Mouse (Mus musculus): Measurements from ENCODE around the gene Fnbp1. TPM values are rescaled to one million over a fixed set of nuclear protein-coding genes. Genes with fewer than 3 reads are reported as not detected.

Gene Fnbp1
- polyA plus RNA-seq, 1 experiment from 2014 or later = 15.3 TPM

DNA sequence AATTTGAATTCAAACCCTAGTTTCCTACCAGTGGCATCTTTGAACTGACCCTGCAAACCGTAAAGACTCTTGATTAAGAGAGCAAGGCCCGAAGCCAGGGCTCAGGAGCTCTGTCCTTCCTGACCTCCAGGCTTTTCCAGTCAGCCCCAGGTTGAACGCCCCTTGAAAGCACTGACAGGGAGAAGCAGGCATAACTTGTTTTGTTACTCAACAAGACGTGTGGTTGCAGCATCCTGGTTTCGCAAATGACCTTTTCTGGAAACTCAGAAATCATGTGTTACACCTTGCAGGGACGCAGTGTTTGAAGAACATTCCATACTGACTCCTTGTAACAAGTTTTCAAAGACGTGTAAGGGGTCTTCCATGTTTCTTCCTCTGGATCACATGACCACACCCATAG is 5.2 kb upstream of the Fnbp1 start:
- H3K27me3 ChIP-seq = no peaks in the 10 kb centered on the region
- no peak overlapping the region for H3K4me3 ChIP-seq (replicated peaks)
- peaks cover 13% of the 10 kb centered on the region for H3K4me1 ChIP-seq (replicated peaks)
- 84% methylated on average over 7 of the region's 7 CpGs for WGBS
- no peak overlapping the region for H3K4me2 ChIP-seq
- H3K9ac ChIP-seq (replicated peaks) = no peak overlapping the region
- no peak overlapping the region for H3K27ac ChIP-seq
- no peaks in the 10 kb centered on the region for H3K9me3 ChIP-seq
- peaks cover 40% of the 10 kb centered on the region for H3K36me3 ChIP-seq
- no peak for ATAC-seq (ENCODE audit: insufficient number of reproducible peaks, insufficient read depth, low FRiP score, low TSS enrichment, low read depth)

DNA sequence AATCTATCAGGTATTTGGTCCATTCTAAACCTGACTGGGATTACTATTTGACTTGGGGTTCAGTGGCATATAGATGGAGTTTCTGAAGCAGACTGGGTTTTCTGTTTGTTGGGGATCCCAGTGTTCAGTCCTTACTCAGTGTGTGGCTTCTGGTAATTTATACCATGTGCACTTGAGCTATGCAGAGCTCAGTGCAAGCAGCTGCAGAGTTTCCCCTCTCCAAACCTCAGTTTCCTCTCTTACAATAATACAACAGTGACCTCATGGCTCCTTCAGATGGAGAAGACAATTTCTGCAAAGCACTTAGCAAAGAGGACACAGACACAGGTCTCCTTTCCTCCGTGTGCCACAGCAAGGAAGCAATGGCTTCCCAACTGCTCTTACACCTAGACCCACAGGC is 3.1 kb upstream of the Fnbp1 start:
- no peak overlapping the region for H3K4me3 ChIP-seq (replicated peaks)
- ATAC-seq (ENCODE audit: insufficient number of reproducible peaks, insufficient read depth, low FRiP score, low TSS enrichment, low read depth) = no peak
- H3K27me3 ChIP-seq = peaks cover 11% of the 10 kb centered on the region; the same call in 1 of the 2 replicates
- H3K4me2 ChIP-seq = no peak overlapping the region
- peaks cover 32% of the 10 kb centered on the region for H3K36me3 ChIP-seq
- no peak overlapping the region for H3K9ac ChIP-seq (replicated peaks)
- WGBS = 81% methylated on average over 1 of the region's 1 CpGs
- H3K27ac ChIP-seq = no peak overlapping the region
- H3K9me3 ChIP-seq = no peaks in the 10 kb centered on the region
- peaks cover 15% of the 10 kb centered on the region for H3K4me1 ChIP-seq (replicated peaks)

DNA sequence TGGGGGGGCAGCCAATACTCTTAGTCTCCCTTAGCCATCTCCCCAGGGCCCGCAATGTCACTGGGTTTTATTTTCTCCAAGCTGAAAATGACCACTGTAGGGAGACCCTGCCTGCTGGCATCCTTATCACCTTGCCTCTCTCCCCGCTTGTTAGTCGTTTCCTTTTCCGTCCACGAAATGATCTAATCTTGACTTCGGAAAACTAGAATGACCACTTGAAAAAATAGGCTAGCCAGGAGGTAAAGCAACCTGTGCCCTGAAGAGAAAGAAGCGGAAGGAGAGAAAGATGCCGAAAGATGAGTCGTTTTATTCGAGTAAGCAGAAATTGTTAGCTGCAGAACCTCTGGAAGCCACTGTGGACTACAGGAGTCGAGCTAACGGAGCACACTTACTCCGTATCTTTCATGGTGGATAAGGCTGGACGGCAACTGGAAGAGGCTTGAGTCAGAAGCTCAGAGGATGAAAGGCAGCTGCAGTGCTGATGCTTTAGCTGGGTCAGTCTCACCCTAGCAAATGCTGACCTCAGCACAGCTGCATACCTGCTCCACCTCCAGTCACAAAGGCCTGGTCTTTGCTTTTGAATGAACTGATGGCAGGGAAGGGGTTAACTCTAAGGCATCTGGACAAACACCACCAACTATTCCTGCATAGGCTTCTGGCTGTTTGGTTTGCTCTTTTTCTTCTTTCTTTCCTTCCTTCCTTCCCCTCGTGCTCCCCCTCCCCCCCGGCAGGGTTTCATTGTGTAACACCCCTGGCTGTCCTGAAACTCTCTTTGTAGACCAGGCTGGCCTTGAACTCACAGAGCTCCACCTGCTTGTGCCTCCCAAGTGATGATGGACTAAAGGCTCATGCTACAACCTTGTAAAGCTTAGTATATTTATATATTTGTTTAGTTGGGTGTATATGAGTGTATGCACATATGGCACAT is 2.2 kb upstream of the Fnbp1 start:
- 79% methylated on average over 16 of the region's 16 CpGs for WGBS
- no peak overlapping the region for H3K4me3 ChIP-seq (replicated peaks)
- peaks cover 15% of the 10 kb centered on the region for H3K4me1 ChIP-seq (replicated peaks)
- H3K36me3 ChIP-seq = peaks cover 28% of the 10 kb centered on the region
- ATAC-seq (ENCODE audit: insufficient number of reproducible peaks, insufficient read depth, low FRiP score, low TSS enrichment, low read depth) = no peak
- H3K27me3 ChIP-seq = peaks cover 12% of the 10 kb centered on the region; the same call in 1 of the 2 replicates
- no peaks in the 10 kb centered on the region for H3K9me3 ChIP-seq
- H3K4me2 ChIP-seq = no peak overlapping the region
- H3K27ac ChIP-seq = no peak overlapping the region
- no peak overlapping the region for H3K9ac ChIP-seq (replicated peaks)

DNA sequence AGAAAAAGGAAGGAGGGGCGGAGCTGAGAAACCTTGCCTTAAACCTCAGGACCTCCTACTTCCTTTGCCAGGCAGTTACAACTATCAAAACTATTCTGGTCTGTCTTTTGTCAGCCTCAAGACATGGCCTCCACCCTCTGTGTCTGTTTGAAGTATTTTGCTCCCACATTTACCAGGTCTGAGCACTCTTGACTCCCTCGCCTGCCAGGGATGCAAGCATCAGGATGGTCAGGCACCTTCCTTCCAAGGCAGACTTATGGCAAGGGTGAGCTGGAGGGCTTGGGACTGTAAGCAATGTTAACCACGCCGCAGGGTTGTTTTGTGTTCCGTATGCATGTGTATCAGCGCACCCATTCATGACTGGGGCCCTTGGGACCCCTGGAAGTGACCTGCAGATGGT is 1.5 kb upstream of the Fnbp1 start:
- 79% methylated on average over 6 of the region's 6 CpGs for WGBS
- no peak overlapping the region for H3K4me3 ChIP-seq (replicated peaks)
- no peak for ATAC-seq (ENCODE audit: insufficient number of reproducible peaks, insufficient read depth, low FRiP score, low TSS enrichment, low read depth)
- peaks cover 15% of the 10 kb centered on the region for H3K4me1 ChIP-seq (replicated peaks)
- no peak overlapping the region for H3K4me2 ChIP-seq
- no peaks in the 10 kb centered on the region for H3K9me3 ChIP-seq
- peaks cover 27% of the 10 kb centered on the region for H3K36me3 ChIP-seq
- H3K9ac ChIP-seq (replicated peaks) = no peak overlapping the region
- peaks cover 12% of the 10 kb centered on the region; the same call in 1 of the 2 replicates for H3K27me3 ChIP-seq
- H3K27ac ChIP-seq = no peak overlapping the region

DNA sequence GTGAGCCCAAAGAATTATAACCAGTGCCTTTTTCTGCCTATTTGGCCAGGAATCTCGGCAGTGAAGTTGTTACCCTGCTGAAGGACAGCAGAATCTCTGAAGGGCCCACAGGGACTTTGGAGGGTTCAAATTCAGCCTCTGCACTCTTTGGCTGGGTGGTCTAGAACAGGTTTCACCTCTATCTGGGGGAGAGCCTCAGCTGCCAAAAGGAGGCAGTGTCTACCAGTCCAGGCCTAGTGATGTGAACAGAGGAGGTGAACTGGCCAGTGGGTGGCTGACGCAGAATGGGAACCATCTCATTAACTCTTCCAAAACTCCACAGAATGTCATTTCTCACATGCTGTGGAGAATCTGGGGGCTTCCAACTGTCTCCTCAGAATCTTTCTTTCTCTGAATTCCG is 697 bp upstream of the Fnbp1 start:
- Histone ChIP-seq H3K4me1 (replicated peaks) (peaks cover 17% of the 10 kb centered on the region), H3K27ac (0 out of 2 replicates have a peak overlapping the region, but pooled peaks have one; percentile 83), H3K9me3 (no peaks in the 10 kb centered on the region), H3K4me2 (peak overlapping the region; percentile 92), H3K27me3 (peaks cover 12% of the 10 kb centered on the region; the same call in 1 of the 2 replicates), H3K9ac (replicated peaks) (peak overlapping the region; percentile 90; the same call in 1 of the 2 replicates), H3K36me3 (peaks cover 20% of the 10 kb centered on the region), H3K4me3 (replicated peaks) (peak overlapping the region; percentile 83)
- 0 out of 2 replicates have a peak, but pooled peaks have one; percentile 48 for ATAC-seq (ENCODE audit: insufficient number of reproducible peaks, insufficient read depth, low FRiP score, low TSS enrichment, low read depth)
- WGBS = 38% methylated on average over 3 of the region's 3 CpGs

DNA sequence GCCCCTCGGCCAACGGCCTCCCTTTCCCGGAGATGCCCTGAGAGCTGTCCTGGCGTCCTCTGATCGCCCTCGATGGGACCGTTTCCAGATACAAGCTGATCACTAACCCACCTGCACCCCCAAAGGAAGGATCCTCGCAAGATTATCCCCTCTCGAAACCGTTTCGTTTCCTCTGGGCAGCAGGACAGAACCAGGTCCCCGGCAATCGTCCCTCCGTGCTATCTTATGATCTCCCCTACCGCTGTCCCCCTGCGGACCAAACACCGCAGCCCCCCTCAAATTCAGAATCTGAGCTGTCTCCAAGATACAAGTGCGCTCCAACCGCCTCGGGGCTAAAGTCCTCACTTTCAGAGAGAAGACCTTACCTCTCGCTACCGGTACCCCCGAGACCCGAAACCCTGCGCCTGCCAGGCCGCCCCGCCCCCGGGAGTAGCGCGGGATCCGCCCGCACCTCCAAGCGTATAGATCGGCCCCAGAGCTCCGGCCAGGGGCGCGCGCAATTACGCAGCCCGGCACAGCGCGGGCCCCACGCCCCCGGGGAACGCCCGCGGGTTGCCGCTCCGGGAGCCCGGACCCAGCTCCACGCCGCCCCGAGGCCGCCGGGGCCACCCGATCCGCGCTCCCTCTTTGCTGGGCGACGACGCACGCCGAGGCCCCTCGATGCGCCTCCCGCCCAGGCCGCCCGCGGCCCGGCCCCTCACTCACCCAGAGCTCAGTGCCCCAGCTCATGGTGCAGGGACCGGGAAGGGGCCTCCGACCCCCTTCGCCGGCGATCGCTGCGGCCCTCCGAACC is 538 bp downstream of the Fnbp1 start:
- Histone ChIP-seq H3K27ac (peak overlapping the region; percentile 83), H3K36me3 (peaks cover 8% of the 10 kb centered on the region), H3K27me3 (peaks cover 12% of the 10 kb centered on the region; the same call in 1 of the 2 replicates), H3K4me1 (replicated peaks) (peaks cover 27% of the 10 kb centered on the region), H3K4me3 (replicated peaks) (peak overlapping the region; percentile 83), H3K4me2 (peak overlapping the region; percentile 92), H3K9ac (replicated peaks) (peak overlapping the region; percentile 90), H3K9me3 (no peaks in the 10 kb centered on the region)
- ATAC-seq (ENCODE audit: insufficient number of reproducible peaks, insufficient read depth, low FRiP score, low TSS enrichment, low read depth) = peak; percentile 33; the same call in 1 of the 2 replicates
- under 1% methylated on average over 74 of the region's 78 CpGs for WGBS

DNA sequence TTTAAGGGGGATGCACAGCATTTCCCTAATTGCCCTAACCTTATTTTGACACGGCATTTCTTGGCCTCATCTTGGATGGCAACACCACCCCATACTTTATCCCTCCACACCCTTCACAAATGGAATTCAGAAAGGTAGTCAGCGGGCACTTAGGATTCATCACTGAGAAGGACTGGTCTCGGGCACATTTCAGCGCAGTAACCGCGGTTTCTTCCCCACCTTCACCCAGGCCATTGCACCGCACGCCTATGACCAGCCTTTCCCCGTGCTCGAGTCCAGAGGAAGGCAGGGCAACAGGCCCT is 1.1 kb downstream of the Fnbp1 start:
- Histone ChIP-seq H3K9me3 (no peaks in the 10 kb centered on the region), H3K4me1 (replicated peaks) (peaks cover 32% of the 10 kb centered on the region), H3K4me3 (replicated peaks) (peak overlapping the region; percentile 83), H3K27me3 (peaks cover 12% of the 10 kb centered on the region; the same call in 1 of the 2 replicates), H3K9ac (replicated peaks) (peak overlapping the region; percentile 90), H3K4me2 (peak overlapping the region; percentile 92), H3K27ac (no peak overlapping the region), H3K36me3 (peaks cover 3% of the 10 kb centered on the region; the same call in 1 of the 2 replicates)
- 9% methylated on average over 10 of the region's 10 CpGs for WGBS
- ATAC-seq (ENCODE audit: insufficient number of reproducible peaks, insufficient read depth, low FRiP score, low TSS enrichment, low read depth) = no peak

DNA sequence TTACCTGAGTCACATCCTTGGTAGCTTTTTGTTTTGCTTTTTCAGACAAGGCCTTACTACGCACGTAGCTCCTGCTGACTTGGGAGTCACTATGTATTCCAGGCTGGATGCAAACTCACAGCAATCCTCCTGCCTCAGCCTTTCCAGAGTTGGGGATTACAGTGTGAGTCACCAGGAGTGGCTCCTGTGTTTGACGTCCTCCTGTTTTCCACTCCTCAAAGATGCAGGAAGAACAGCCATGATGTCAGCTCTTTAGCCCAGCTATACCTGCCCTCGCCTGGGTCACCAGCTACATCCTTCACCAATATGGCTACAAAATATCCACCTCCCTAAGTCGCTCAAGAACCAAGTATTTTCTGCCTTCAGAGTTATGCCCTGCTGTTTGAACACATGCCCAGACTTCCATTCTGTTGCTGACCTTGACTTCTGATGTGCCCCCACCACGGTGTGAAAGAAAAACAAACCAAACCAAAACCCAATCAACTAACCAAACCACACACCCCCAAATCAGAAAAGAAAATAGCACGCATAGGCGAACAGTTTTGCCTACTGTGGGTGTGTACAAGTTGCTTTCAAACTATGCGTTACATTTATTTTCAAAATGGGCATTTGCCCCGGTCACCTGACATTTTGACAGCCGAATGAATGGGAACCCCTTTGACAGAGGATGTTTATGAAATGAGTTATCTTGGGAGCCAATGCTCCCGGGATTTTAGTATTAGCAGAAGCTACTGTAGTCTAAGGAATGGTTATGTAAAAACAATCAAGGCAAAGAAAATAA is 1.6 kb downstream of the Fnbp1 start:
- H3K4me2 ChIP-seq = peak overlapping the region; percentile 92
- no peak for ATAC-seq (ENCODE audit: insufficient number of reproducible peaks, insufficient read depth, low FRiP score, low TSS enrichment, low read depth)
- peaks cover 12% of the 10 kb centered on the region; the same call in 1 of the 2 replicates for H3K27me3 ChIP-seq
- no peak overlapping the region for H3K9ac ChIP-seq (replicated peaks)
- 88% methylated on average over 12 of the region's 12 CpGs for WGBS
- H3K4me1 ChIP-seq (replicated peaks) = peaks cover 32% of the 10 kb centered on the region
- no peak overlapping the region for H3K27ac ChIP-seq
- no peaks in the 10 kb centered on the region; the same call in 1 of the 2 replicates for H3K36me3 ChIP-seq
- no peaks in the 10 kb centered on the region for H3K9me3 ChIP-seq
- H3K4me3 ChIP-seq (replicated peaks) = peak overlapping the region; percentile 83

DNA sequence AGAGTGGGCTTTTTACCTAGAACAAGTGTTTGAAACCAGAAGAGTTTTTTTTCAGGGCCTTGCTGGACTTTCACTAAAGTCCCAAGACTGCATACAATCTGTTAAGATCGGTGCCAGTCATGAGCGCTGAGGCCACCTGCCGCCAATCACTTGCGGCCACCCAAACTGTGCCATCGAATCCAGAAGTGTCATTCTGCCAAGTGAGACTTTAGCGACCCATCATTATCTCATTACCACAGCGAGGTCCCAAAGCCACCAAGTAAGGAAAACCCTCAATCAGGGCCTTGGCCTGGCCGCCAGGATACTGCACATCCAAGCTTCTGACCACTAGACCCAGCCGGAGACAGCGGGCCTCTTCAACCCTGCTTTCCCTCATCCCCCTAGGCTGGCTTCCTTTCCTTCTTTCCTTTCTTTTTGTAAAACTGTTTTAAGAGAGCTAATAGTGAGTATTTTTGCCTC is 2.6 kb downstream of the Fnbp1 start:
- Histone ChIP-seq H3K27ac (no peak overlapping the region), H3K9ac (replicated peaks) (no peak overlapping the region), H3K9me3 (no peaks in the 10 kb centered on the region), H3K4me3 (replicated peaks) (no peak overlapping the region), H3K4me2 (no peak overlapping the region), H3K36me3 (no peaks in the 10 kb centered on the region), H3K4me1 (replicated peaks) (peaks cover 32% of the 10 kb centered on the region), H3K27me3 (peaks cover 12% of the 10 kb centered on the region; the same call in 1 of the 2 replicates)
- ATAC-seq (ENCODE audit: insufficient number of reproducible peaks, insufficient read depth, low FRiP score, low TSS enrichment, low read depth) = no peak
- 82% methylated on average over 10 of the region's 10 CpGs for WGBS

DNA sequence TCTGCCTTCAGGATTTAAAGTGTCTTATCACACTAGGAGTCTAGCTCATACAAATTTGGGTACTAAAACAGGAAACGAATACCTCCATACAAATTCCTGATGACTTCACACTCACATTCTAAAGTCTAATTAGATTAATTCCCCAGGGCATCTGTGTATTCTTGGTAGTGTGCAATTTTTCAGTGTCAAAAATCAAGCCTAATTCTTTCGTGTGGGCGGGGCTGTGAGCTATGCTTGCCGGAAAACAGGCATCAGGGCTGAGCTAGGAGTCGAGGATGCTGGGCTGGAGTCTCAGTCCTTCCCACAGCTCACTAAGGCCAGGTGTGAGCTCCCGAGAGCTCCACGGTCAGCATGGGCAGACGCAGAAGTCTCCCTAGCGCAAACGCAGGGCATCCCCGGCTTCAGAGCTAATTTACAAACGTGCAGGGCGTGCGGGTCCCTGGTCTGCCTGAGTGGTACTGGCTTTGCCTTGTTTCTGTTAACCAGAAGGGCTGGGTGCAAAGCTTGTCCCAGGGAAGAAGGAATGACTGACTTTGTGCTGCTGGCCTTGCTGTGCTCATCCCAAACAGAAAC is 4.7 kb downstream of the Fnbp1 start:
- no peak for ATAC-seq (ENCODE audit: insufficient number of reproducible peaks, insufficient read depth, low FRiP score, low TSS enrichment, low read depth)
- Histone ChIP-seq H3K9me3 (no peaks in the 10 kb centered on the region), H3K4me1 (replicated peaks) (peaks cover 35% of the 10 kb centered on the region), H3K9ac (replicated peaks) (no peak overlapping the region), H3K4me2 (no peak overlapping the region), H3K27ac (0 out of 2 replicates have a peak overlapping the region, but pooled peaks have one; percentile 4), H3K27me3 (peaks cover 12% of the 10 kb centered on the region; the same call in 1 of the 2 replicates), H3K36me3 (no peaks in the 10 kb centered on the region), H3K4me3 (replicated peaks) (no peak overlapping the region)
- WGBS = 61% methylated on average over 14 of the region's 14 CpGs

Data from limb, embryonic 12.5 days (tissue).